Comparison of ENCODE assay signal across 13 mouse cellular contexts in genomic region chr11:32487501-32487900, GRCm38 (mm10). TPM values are rescaled to one million over a fixed set of nuclear protein-coding genes. Genes with fewer than 3 reads are reported as not detected.
DNase-seq lines count a peak whose midpoint lies in the region; ATAC-seq and TF ChIP-seq lines count a peak whose summit lies in the region.
"Had no signal": no experiment of that assay in that cellular context is flagged by ENCODE, and none has a peak within 500 bp of the region (broad histone marks: within the 10 kb centered on the region; RNA-seq: fewer than 3 reads in every experiment).

No protein-coding gene starts in this region.

- no peak overlapping the region for H3K9ac ChIP-seq in heart, postnatal 0 days (replicated peaks; ENCODE audit: low read depth, low read length)
- H3K9ac ChIP-seq in lung, postnatal 0 days (replicated peaks; ENCODE audit: low read depth): no peak overlapping the region
- no peak overlapping the region for H3K9ac ChIP-seq in stomach, postnatal 0 days (ENCODE audit: low read length)
- H3K9ac ChIP-seq: hindbrain, embryonic 12.5 days; neural tube, embryonic 15.5 days had no signal

- H3K36me3 ChIP-seq in heart, postnatal 0 days (replicated peaks; ENCODE audit: control insufficient read depth, insufficient read depth, low read length): no peaks in the 10 kb centered on the region
- H3K36me3 ChIP-seq in lung, postnatal 0 days (ENCODE audit: insufficient read depth, low read length): no peaks in the 10 kb centered on the region
- H3K36me3 ChIP-seq in stomach, postnatal 0 days (ENCODE audit: control insufficient read depth, insufficient read depth, low read length): no peaks in the 10 kb centered on the region
- H3K36me3 ChIP-seq: hindbrain, embryonic 12.5 days; neural tube, embryonic 15.5 days had no signal

- H3K27ac ChIP-seq in heart, postnatal 0 days (ENCODE audit: low read depth): no peak overlapping the region
- H3K27ac ChIP-seq in lung, postnatal 0 days (ENCODE audit: low read length): no peak overlapping the region
- no peak overlapping the region for H3K27ac ChIP-seq in stomach, postnatal 0 days (replicated peaks)
- H3K27ac ChIP-seq: hindbrain, embryonic 12.5 days; neural tube, embryonic 15.5 days had no signal

- no peak overlapping the region for H3K4me2 ChIP-seq in heart, postnatal 0 days (ENCODE audit: low read depth, low read length)
- H3K4me2 ChIP-seq in lung, postnatal 0 days (replicated peaks; ENCODE audit: low read depth, low read length): no peak overlapping the region
- no peak overlapping the region for H3K4me2 ChIP-seq in stomach, postnatal 0 days (replicated peaks; ENCODE audit: low read depth)
- H3K4me2 ChIP-seq: hindbrain, embryonic 12.5 days; neural tube, embryonic 15.5 days had no signal

- TF ChIP-seq CTCF in heart, postnatal 0 days (IDR thresholded peaks at IDR 0.05; ENCODE audit: low read depth): peak; percentile 10; the same call in 1 of the 2 replicates
- TF ChIP-seq CTCF in lung, postnatal 0 days (IDR thresholded peaks at IDR 0.05): peak; percentile 55
- TF ChIP-seq CTCF in stomach, postnatal 0 days (IDR thresholded peaks at IDR 0.05; ENCODE audit: low read depth): peak; percentile 57

- no peaks in the 10 kb centered on the region for H3K9me3 ChIP-seq in heart, postnatal 0 days (replicated peaks; ENCODE audit: control insufficient read depth, low read length)
- no peaks in the 10 kb centered on the region for H3K9me3 ChIP-seq in lung, postnatal 0 days (ENCODE audit: low read length)
- no peaks in the 10 kb centered on the region for H3K9me3 ChIP-seq in stomach, postnatal 0 days (ENCODE audit: control insufficient read depth, low read length)
- H3K9me3 ChIP-seq: hindbrain, embryonic 12.5 days; neural tube, embryonic 15.5 days had no signal

- no peak for ATAC-seq in heart, postnatal 0 days (ENCODE audit: insufficient read depth, low read depth)
- ATAC-seq in lung, postnatal 0 days: no peak
- no peak for ATAC-seq in stomach, postnatal 0 days (ENCODE audit: low FRiP score, low TSS enrichment)

- DNase-seq in heart, postnatal 0 days (ENCODE audit: low spot score): no peak
- no peak for DNase-seq in heart, adult 9 months (ENCODE audit: low spot score in 2 of 2)
- peak; percentile 20 for DNase-seq in lung, postnatal 0 days (ENCODE audit: low spot score)
- DNase-seq in lung, postnatal 25 days (ENCODE audit: low spot score): no peak
- DNase-seq in NIH3T3 (ENCODE audit: low read depth): peak; percentile 23
- DNase-seq in stomach, postnatal 0 days (ENCODE audit: low spot score): no peak
- no peak for DNase-seq in left cerebral cortex, postnatal 4 days
- no peak for DNase-seq in urinary bladder, adult 18-20 months (ENCODE audit: low spot score in 2 of 2)
- DNase-seq: cerebellum, adult 2 months; gastrocnemius, postnatal 36 days; right cerebral cortex, adult 18-20 months had no signal

- peaks cover 23% of the 10 kb centered on the region for H3K4me1 ChIP-seq in heart, postnatal 0 days (ENCODE audit: control insufficient read depth, insufficient read depth)
- peaks cover 10% of the 10 kb centered on the region; the same call in 1 of the 2 replicates for H3K4me1 ChIP-seq in lung, postnatal 0 days (ENCODE audit: insufficient read depth, low read depth, low read length)
- H3K4me1 ChIP-seq in stomach, postnatal 0 days (replicated peaks; ENCODE audit: control insufficient read depth, insufficient read depth): 0 out of 2 replicates have a peak, but pooled peaks cover 6% of the 10 kb centered on the region
- H3K4me1 ChIP-seq: hindbrain, embryonic 12.5 days had no signal

- no peak overlapping the region for H3K4me3 ChIP-seq in heart, postnatal 0 days (ENCODE audit: low read depth, low read length)
- H3K4me3 ChIP-seq in lung, postnatal 0 days (ENCODE audit: low read depth, low read length): no peak overlapping the region
- H3K4me3 ChIP-seq in stomach, postnatal 0 days (ENCODE audit: low read depth, low read length): no peak overlapping the region
- H3K4me3 ChIP-seq: hindbrain, embryonic 12.5 days; neural tube, embryonic 15.5 days had no signal

- 95% methylated on average over 3 of the region's 3 CpGs for WGBS in heart, postnatal 0 days
- WGBS in lung, postnatal 0 days: 87% methylated on average over 3 of the region's 3 CpGs
- 86% methylated on average over 3 of the region's 3 CpGs for WGBS in stomach, postnatal 0 days

- H3K27me3 ChIP-seq in heart, postnatal 0 days (ENCODE audit: control insufficient read depth, insufficient read depth, low read length): no peaks in the 10 kb centered on the region
- no peaks in the 10 kb centered on the region for H3K27me3 ChIP-seq in lung, postnatal 0 days (replicated peaks; ENCODE audit: insufficient read depth, low read length)
- H3K27me3 ChIP-seq in stomach, postnatal 0 days (ENCODE audit: control insufficient read depth, insufficient read depth, low read length): no peaks in the 10 kb centered on the region
- H3K27me3 ChIP-seq: hindbrain, embryonic 12.5 days; neural tube, embryonic 15.5 days had no signal

- TF ChIP-seq EP300 in heart, postnatal 0 days (IDR thresholded peaks at IDR 0.05; ENCODE audit: low read depth): no peak
- no peak for TF ChIP-seq EP300 in lung, postnatal 0 days (IDR thresholded peaks at IDR 0.05)
- no peak for TF ChIP-seq EP300 in stomach, postnatal 0 days (optimal IDR thresholded peaks at IDR 0.05)

- intact Hi-C loops in left cerebral cortex, postnatal 4 days (cut with DNase I): no loop called here

RNA-seq across cellular contexts. Expression of gene Ubtd2, which starts 32.3 kb away (rescaled TPM):
- 22.1 and 25.0 TPM in 2 replicates for total RNA-seq in heart, postnatal 0 days (2014; rRNA removed; ENCODE audit: low replicate concordance)
- 11.5 and 11.6 TPM in 2 replicates for polyA plus RNA-seq in heart, postnatal 0 days (2015; fragmentation: Nextera tagmentation; extraction: Ambion mirVana)
- polyA plus RNA-seq in lung, postnatal 0 days (2015; fragmentation: Nextera tagmentation; extraction: Ambion mirVana): 23.7 and 25.1 TPM in 2 replicates
- 16.7 and 18.6 TPM in 2 replicates for polyA plus RNA-seq in stomach, postnatal 0 days (2015; fragmentation: Nextera tagmentation; extraction: Ambion mirVana)
- total RNA-seq in left cerebral cortex, postnatal 4 days (2021): 10 to 100 TPM; 65.6 to 68.6 TPM

RNA-seq across cellular contexts. Expression of gene Efcab9, which starts 44.4 kb away (rescaled TPM):
- total RNA-seq in heart, postnatal 0 days (2014; rRNA removed; ENCODE audit: low replicate concordance): not detected in 2 replicates
- polyA plus RNA-seq in heart, postnatal 0 days (2015; fragmentation: Nextera tagmentation; extraction: Ambion mirVana): 0.18 and 0.26 TPM in 2 replicates
- 0.18 and 0.30 TPM in 2 replicates for polyA plus RNA-seq in lung, postnatal 0 days (2015; fragmentation: Nextera tagmentation; extraction: Ambion mirVana)
- polyA plus RNA-seq in stomach, postnatal 0 days (2015; fragmentation: Nextera tagmentation; extraction: Ambion mirVana): 0.16 and 0.52 TPM in 2 replicates
- under 1 TPM; 0.54 to 0.99 TPM for total RNA-seq in left cerebral cortex, postnatal 4 days (2021)
- polyA plus RNA-seq: hindbrain, embryonic 12.5 days; neural tube, embryonic 15.5 days had no signal

RNA-seq across cellular contexts. Expression of gene Stk10, which starts 45.6 kb away (rescaled TPM):
- total RNA-seq in heart, postnatal 0 days (2014; rRNA removed; ENCODE audit: low replicate concordance): 4.3 and 6.2 TPM in 2 replicates
- 1.4 and 1.6 TPM in 2 replicates for polyA plus RNA-seq in heart, postnatal 0 days (2015; fragmentation: Nextera tagmentation; extraction: Ambion mirVana)
- polyA plus RNA-seq in lung, postnatal 0 days (2015; fragmentation: Nextera tagmentation; extraction: Ambion mirVana): 1.9 and 2.4 TPM in 2 replicates
- 1.1 and 1.6 TPM in 2 replicates for polyA plus RNA-seq in stomach, postnatal 0 days (2015; fragmentation: Nextera tagmentation; extraction: Ambion mirVana)
- 1 to 10 TPM; 7.2 to 7.9 TPM for total RNA-seq in left cerebral cortex, postnatal 4 days (2021)

Comparison
In these comparisons a context has a peak if more than half of its experiments do, and no peak if none do; other contexts are left out.
1. DNase-seq: peak in lung, postnatal 0 days (single experiment) and NIH3T3 (single experiment); none in heart, postnatal 0 days (single experiment), heart, adult 9 months (0 of 2), lung, postnatal 25 days (single experiment), stomach, postnatal 0 days (single experiment), left cerebral cortex, postnatal 4 days (single experiment) and urinary bladder, adult 18-20 months (0 of 2).
2. Peak in every context shown above with its lines, with median percentiles within 50 percentile points of each other: CTCF ChIP-seq.